Mouse (Mus musculus): ENCODE measurements around the gene Chrna4. TPM values are rescaled to one million over a fixed set of nuclear protein-coding genes. Genes with fewer than 3 reads are reported as not detected.

Chrna4 gene
- polyA plus RNA-seq, 1 experiment from 2014 or later, result 2.2 TPM

DNA sequence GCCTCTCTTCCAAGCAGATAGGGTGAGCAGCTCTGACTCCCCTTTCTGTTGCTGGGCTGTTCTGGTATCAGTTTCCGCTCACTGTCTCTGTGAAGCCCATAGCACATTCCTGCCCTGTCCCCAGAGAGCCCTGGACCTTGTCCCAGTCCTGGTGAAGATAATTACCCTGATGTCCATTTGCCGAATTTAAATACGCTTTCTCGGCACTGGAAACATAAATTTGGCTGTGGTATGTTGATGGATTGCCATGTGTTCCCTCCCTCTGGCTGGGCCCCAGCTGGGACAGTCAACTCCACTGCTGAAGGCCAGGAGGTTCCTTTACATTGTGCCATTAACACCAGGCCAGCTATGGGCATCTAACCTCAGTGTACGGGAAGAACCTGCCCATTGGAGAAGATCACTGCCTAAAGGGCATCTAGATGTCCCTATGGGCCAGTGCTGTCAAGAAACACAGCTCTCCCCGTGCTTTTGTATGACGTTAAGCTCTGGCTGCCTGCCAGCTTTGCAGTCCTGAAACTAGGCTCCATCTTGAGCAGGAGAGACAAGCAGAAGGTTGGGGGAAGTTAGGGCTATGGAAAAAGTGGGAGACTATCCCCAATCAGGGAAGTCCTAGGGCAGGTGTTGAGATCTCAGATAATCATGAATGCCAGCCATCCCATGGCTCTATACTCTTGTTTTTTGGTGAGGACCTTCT, 5.1 kb upstream of the Chrna4 start:
- no peaks in the 10 kb centered on the region for H3K9me3 ChIP-seq (ENCODE audit: control insufficient read depth, low read depth, low read length)
- no peak overlapping the region for H3K4me2 ChIP-seq (replicated peaks; ENCODE audit: low read depth, low read length)
- no peak for ATAC-seq (ENCODE audit: insufficient number of reproducible peaks, insufficient read depth, low FRiP score, low read depth)
- H3K36me3 ChIP-seq (ENCODE audit: control insufficient read depth, insufficient read depth, low read length), result no peaks in the 10 kb centered on the region
- no peaks in the 10 kb centered on the region for H3K4me1 ChIP-seq (ENCODE audit: control insufficient read depth, insufficient read depth, low read length)
- H3K27ac ChIP-seq (ENCODE audit: low read length), result no peak overlapping the region
- WGBS, result 45% methylated on average over 7 of the region's 7 CpGs
- H3K4me3 ChIP-seq (ENCODE audit: low read depth, low read length), result no peak overlapping the region
- H3K27me3 ChIP-seq (ENCODE audit: control insufficient read depth, insufficient read depth, low read length), result no peaks in the 10 kb centered on the region
- H3K9ac ChIP-seq (replicated peaks; ENCODE audit: low read depth, low read length), result no peak overlapping the region

DNA sequence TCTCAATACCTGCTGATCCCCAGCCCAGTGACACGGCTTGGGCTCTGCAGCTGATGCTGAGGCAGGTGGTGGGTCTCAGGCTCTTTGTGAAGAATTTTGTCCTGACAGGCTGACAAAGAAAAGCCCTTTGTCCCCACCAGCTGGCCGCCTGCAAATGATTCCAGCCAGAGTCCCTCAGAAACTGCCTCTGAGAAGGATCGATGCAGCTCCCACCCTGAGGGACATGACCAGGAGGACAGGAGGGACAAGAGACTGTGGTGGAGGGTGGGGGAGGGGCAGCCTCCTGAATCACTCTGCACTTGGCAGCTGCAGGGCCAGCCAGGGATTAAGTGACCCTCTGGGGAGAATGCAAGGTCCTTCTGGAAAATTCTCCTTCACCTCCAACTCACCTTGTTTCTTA, 655 bp upstream of the Chrna4 start:
- 19% methylated on average over 3 of the region's 3 CpGs for WGBS
- Histone ChIP-seq H3K27ac (ENCODE audit: low read length) (no peak overlapping the region), H3K4me3 (ENCODE audit: low read depth, low read length) (no peak overlapping the region), H3K27me3 (ENCODE audit: control insufficient read depth, insufficient read depth, low read length) (peaks cover 12% of the 10 kb centered on the region), H3K4me1 (ENCODE audit: control insufficient read depth, insufficient read depth, low read length) (0 out of 2 replicates have a peak, but pooled peaks cover 8% of the 10 kb centered on the region), H3K9me3 (ENCODE audit: control insufficient read depth, low read depth, low read length) (no peaks in the 10 kb centered on the region), H3K9ac (replicated peaks; ENCODE audit: low read depth, low read length) (no peak overlapping the region), H3K4me2 (replicated peaks; ENCODE audit: low read depth, low read length) (no peak overlapping the region), H3K36me3 (ENCODE audit: control insufficient read depth, insufficient read depth, low read length) (no peaks in the 10 kb centered on the region)
- ATAC-seq (ENCODE audit: insufficient number of reproducible peaks, insufficient read depth, low FRiP score, low read depth), result no peak

DNA sequence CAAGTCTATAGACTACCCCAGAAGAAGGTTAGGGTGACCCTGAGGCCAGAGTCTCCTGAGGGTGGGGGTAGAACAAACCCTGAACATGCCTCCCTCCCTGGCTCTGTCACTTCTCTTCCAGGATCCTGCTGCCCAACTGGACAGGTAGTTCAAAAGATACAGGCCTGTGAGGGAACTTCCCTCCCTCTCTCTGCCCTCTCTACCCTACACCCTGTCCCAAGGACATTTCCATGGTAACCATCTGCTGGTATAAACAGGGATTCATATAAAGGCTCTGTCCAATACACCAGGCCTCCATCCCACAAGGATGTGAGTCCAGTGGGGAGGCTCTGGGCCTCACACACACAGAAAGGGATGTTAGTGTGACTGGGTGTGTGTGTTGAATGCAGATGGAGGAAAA, 970 bp downstream of the Chrna4 start:
- H3K27me3 ChIP-seq (ENCODE audit: control insufficient read depth, insufficient read depth, low read length), result peaks cover 21% of the 10 kb centered on the region
- no peak for ATAC-seq (ENCODE audit: insufficient number of reproducible peaks, insufficient read depth, low FRiP score, low read depth)
- H3K36me3 ChIP-seq (ENCODE audit: control insufficient read depth, insufficient read depth, low read length), result no peaks in the 10 kb centered on the region
- H3K4me1 ChIP-seq (ENCODE audit: control insufficient read depth, insufficient read depth, low read length), result 0 out of 2 replicates have a peak, but pooled peaks cover 8% of the 10 kb centered on the region
- no peak overlapping the region for H3K4me3 ChIP-seq (ENCODE audit: low read depth, low read length)
- H3K27ac ChIP-seq (ENCODE audit: low read length), result no peak overlapping the region; the same call in 1 of the 2 replicates
- no peaks in the 10 kb centered on the region for H3K9me3 ChIP-seq (ENCODE audit: control insufficient read depth, low read depth, low read length)
- no peak overlapping the region for H3K9ac ChIP-seq (replicated peaks; ENCODE audit: low read depth, low read length)
- no peak overlapping the region for H3K4me2 ChIP-seq (replicated peaks; ENCODE audit: low read depth, low read length)

GRCm38 (mm10) chr2:181041941-181042340, 1.4 kb downstream of the Chrna4 start:
- Histone ChIP-seq H3K4me2 (replicated peaks; ENCODE audit: low read depth, low read length) (no peak overlapping the region), H3K4me3 (ENCODE audit: low read depth, low read length) (no peak overlapping the region), H3K27me3 (ENCODE audit: control insufficient read depth, insufficient read depth, low read length) (peaks cover 21% of the 10 kb centered on the region), H3K9me3 (ENCODE audit: control insufficient read depth, low read depth, low read length) (no peaks in the 10 kb centered on the region), H3K36me3 (ENCODE audit: control insufficient read depth, insufficient read depth, low read length) (no peaks in the 10 kb centered on the region), H3K9ac (replicated peaks; ENCODE audit: low read depth, low read length) (no peak overlapping the region), H3K4me1 (ENCODE audit: control insufficient read depth, insufficient read depth, low read length) (0 out of 2 replicates have a peak, but pooled peaks cover 8% of the 10 kb centered on the region), H3K27ac (ENCODE audit: low read length) (no peak overlapping the region; the same call in 1 of the 2 replicates)
- 14% methylated on average over 7 of the region's 7 CpGs for WGBS
- no peak for ATAC-seq (ENCODE audit: insufficient number of reproducible peaks, insufficient read depth, low FRiP score, low read depth)

GRCm38 (mm10) chr2:181039356-181039680, 4.0 kb downstream of the Chrna4 start:
- under 1% methylated on average over 16 of the region's 16 CpGs for WGBS
- Histone ChIP-seq H3K36me3 (ENCODE audit: control insufficient read depth, insufficient read depth, low read length) (no peaks in the 10 kb centered on the region), H3K9me3 (ENCODE audit: control insufficient read depth, low read depth, low read length) (no peaks in the 10 kb centered on the region), H3K4me3 (ENCODE audit: low read depth, low read length) (peak overlapping the region; percentile 53), H3K27ac (ENCODE audit: low read length) (no peak overlapping the region), H3K4me2 (replicated peaks; ENCODE audit: low read depth, low read length) (peak overlapping the region; percentile 91), H3K4me1 (ENCODE audit: control insufficient read depth, insufficient read depth, low read length) (0 out of 2 replicates have a peak, but pooled peaks cover 8% of the 10 kb centered on the region), H3K27me3 (ENCODE audit: control insufficient read depth, insufficient read depth, low read length) (peaks cover 21% of the 10 kb centered on the region), H3K9ac (replicated peaks; ENCODE audit: low read depth, low read length) (peak overlapping the region; percentile 28; the same call in 1 of the 2 replicates)
- ATAC-seq (ENCODE audit: insufficient number of reproducible peaks, insufficient read depth, low FRiP score, low read depth), result 0 out of 2 replicates have a peak, but pooled peaks have one; percentile 11

GRCm38 (mm10) chr2:181038644-181039355, 4.5 kb downstream of the Chrna4 start:
- Histone ChIP-seq H3K4me1 (ENCODE audit: control insufficient read depth, insufficient read depth, low read length) (0 out of 2 replicates have a peak, but pooled peaks cover 8% of the 10 kb centered on the region), H3K9ac (replicated peaks; ENCODE audit: low read depth, low read length) (peak overlapping the region; percentile 28), H3K36me3 (ENCODE audit: control insufficient read depth, insufficient read depth, low read length) (no peaks in the 10 kb centered on the region), H3K4me3 (ENCODE audit: low read depth, low read length) (peak overlapping the region; percentile 53), H3K9me3 (ENCODE audit: control insufficient read depth, low read depth, low read length) (no peaks in the 10 kb centered on the region), H3K27ac (ENCODE audit: low read length) (no peak overlapping the region), H3K4me2 (replicated peaks; ENCODE audit: low read depth, low read length) (peak overlapping the region; percentile 91), H3K27me3 (ENCODE audit: control insufficient read depth, insufficient read depth, low read length) (peaks cover 21% of the 10 kb centered on the region)
- WGBS, result 1% methylated on average over 51 of the region's 63 CpGs
- ATAC-seq (ENCODE audit: insufficient number of reproducible peaks, insufficient read depth, low FRiP score, low read depth), result peak; percentile 29; the same call in 1 of the 2 replicates

DNA sequence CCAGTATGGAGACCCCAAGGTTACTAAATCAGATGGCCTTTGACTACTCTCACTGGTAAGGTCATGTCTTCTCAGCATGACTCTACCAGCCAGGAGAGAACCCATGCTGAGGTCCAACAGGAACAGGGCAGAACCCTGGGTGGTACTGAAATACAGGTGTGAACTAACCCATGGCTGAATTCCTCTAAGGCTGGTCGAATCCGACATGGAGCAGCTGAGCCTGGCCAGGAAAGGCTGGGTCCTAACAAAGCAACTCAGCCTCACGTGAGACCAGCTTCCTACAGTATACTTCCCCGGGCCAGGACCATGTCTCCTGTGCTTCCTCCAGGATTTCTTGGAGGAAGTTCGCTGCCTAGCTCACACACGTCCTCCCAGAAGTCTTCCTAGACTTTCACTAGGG, 6.8 kb downstream of the Chrna4 start:
- peaks cover 21% of the 10 kb centered on the region for H3K27me3 ChIP-seq (ENCODE audit: control insufficient read depth, insufficient read depth, low read length)
- no peaks in the 10 kb centered on the region for H3K9me3 ChIP-seq (ENCODE audit: control insufficient read depth, low read depth, low read length)
- WGBS, result 72% methylated on average over 6 of the region's 6 CpGs
- H3K36me3 ChIP-seq (ENCODE audit: control insufficient read depth, insufficient read depth, low read length), result no peaks in the 10 kb centered on the region
- no peak overlapping the region for H3K9ac ChIP-seq (replicated peaks; ENCODE audit: low read depth, low read length)
- ATAC-seq (ENCODE audit: insufficient number of reproducible peaks, insufficient read depth, low FRiP score, low read depth), result no peak
- H3K27ac ChIP-seq (ENCODE audit: low read length), result no peak overlapping the region
- no peak overlapping the region for H3K4me3 ChIP-seq (ENCODE audit: low read depth, low read length)
- 0 out of 2 replicates have a peak, but pooled peaks cover 6% of the 10 kb centered on the region for H3K4me1 ChIP-seq (ENCODE audit: control insufficient read depth, insufficient read depth, low read length)
- no peak overlapping the region for H3K4me2 ChIP-seq (replicated peaks; ENCODE audit: low read depth, low read length)

- no peak overlapping the region for H3K4me2 ChIP-seq (replicated peaks; ENCODE audit: low read depth, low read length)
- ATAC-seq (ENCODE audit: insufficient number of reproducible peaks, insufficient read depth, low FRiP score, low read depth), result no peak
- H3K9me3 ChIP-seq (ENCODE audit: control insufficient read depth, low read depth, low read length), result no peaks in the 10 kb centered on the region
- H3K27ac ChIP-seq (ENCODE audit: low read length), result no peak overlapping the region
- peaks cover 13% of the 10 kb centered on the region for H3K27me3 ChIP-seq (ENCODE audit: control insufficient read depth, insufficient read depth, low read length)
- no peak overlapping the region for H3K4me3 ChIP-seq (ENCODE audit: low read depth, low read length)
- 78% methylated on average over 7 of the region's 7 CpGs for WGBS
- H3K36me3 ChIP-seq (ENCODE audit: control insufficient read depth, insufficient read depth, low read length), result no peaks in the 10 kb centered on the region
- H3K9ac ChIP-seq (replicated peaks; ENCODE audit: low read depth, low read length), result no peak overlapping the region
- H3K4me1 ChIP-seq (ENCODE audit: control insufficient read depth, insufficient read depth, low read length), result 0 out of 2 replicates have a peak, but pooled peaks cover 6% of the 10 kb centered on the region
Measured at GRCm38 (mm10) chr2:181035186-181035585, 8.2 kb downstream of the Chrna4 start.

All from stomach, embryonic 14.5 days (tissue).